Mouse (Mus musculus) forebrain, postnatal 0 days (tissue): ENCODE results near the gene Ccdc106. TPM values are rescaled to one million over a fixed set of nuclear protein-coding genes. Genes with fewer than 3 reads are reported as not detected.

ENCODE experiments used
- ATAC-seq: fragments of 200-750 bp; cut with Nextera tagmentation; 2 replicates; pipeline ENCODE4 v1.8.0; 2017; ENCODE audit warnings: mild to moderate bottlenecking, moderate library complexity
- DNase-seq: peaks from one replicate; pipeline ENCODE4 v3.0.0-alpha.2; 2015
- H3K27ac ChIP-seq: fragments of 300-500 bp; sonication (generic); 2 replicates; pipeline ENCODE4 v1.5.1; 2014; ENCODE audit warnings: low read depth, mild to moderate bottlenecking, antibody characterized with exemption, low read length, moderate library complexity, mixed read lengths
- H3K27me3 ChIP-seq: fragments of 300-500 bp; sonication (generic); 2 replicates; pipeline ENCODE4 v1.6.1; 2014; ENCODE audit warnings: mild to moderate bottlenecking, low read length, mixed read lengths; ENCODE audit not compliant: insufficient read depth
- H3K36me3 ChIP-seq: fragments of 300-500 bp; sonication (generic); 2 replicates; pipeline ENCODE4 v1.6.1; 2014; ENCODE audit warnings: mild to moderate bottlenecking, moderate library complexity; ENCODE audit not compliant: insufficient read depth
- H3K4me1 ChIP-seq: fragments of 300-500 bp; sonication (generic); 2 replicates; pipeline ENCODE4 v1.6.1; 2014; ENCODE audit warnings: antibody characterized with exemption; ENCODE audit not compliant: insufficient read depth
- H3K4me2 ChIP-seq: fragments of 300-500 bp; sonication (generic); 2 replicates; pipeline ENCODE4 v1.6.1; 2014; ENCODE audit warnings: low read depth, mild to moderate bottlenecking, moderate library complexity
- H3K4me3 ChIP-seq: fragments of 300-500 bp; sonication (generic); 2 replicates; pipeline ENCODE4 v1.5.1; 2014; ENCODE audit warnings: low read depth, low read length, mixed read lengths
- H3K9ac ChIP-seq: fragments of 300-500 bp; sonication (generic); 2 replicates; pipeline ENCODE4 v1.6.1; 2014; ENCODE audit warnings: mild to moderate bottlenecking
- H3K9me3 ChIP-seq: fragments of 300-500 bp; sonication (generic); 2 replicates; pipeline ENCODE4 v1.6.1; 2016; ENCODE audit warnings: low read length
- CTCF ChIP-seq: sonication (generic); IDR thresholded peaks from 2 replicates; pipeline ENCODE4 v1.5.1; 2016; ENCODE audit warnings: antibody characterized with exemption, control low read depth, low read depth
- WGBS: fragments of 180-500 bp; shearing (Covaris S2); extraction: QIAGEN DNeasy Blood & Tissue Kit; methylation state at CpG from one replicate; pipeline ENCODE4 v1.1.7; 2014; 5-methylcytosine and 5-hydroxymethylcytosine counted together
- polyA plus RNA-seq: library from polyadenylated mRNA; unstranded; fragments of >200 nt; fragmentation: Nextera tagmentation; extraction: Ambion mirVana; gene quantifications from 2 replicates; pipeline ENCODE4 v1.2.1, GENCODE M21; 2015
- total RNA-seq: library from RNA; depleted of rRNA; stranded (reverse); fragments of >200 nt; gene quantifications from 2 replicates; pipeline ENCODE4 v1.2.3, GENCODE M21; 2014; rRNA removed

Ccdc106 gene
- total and polyA plus RNA-seq, 2 experiments from 2014 or later = 70.7 to 79.8 TPM

DNA sequence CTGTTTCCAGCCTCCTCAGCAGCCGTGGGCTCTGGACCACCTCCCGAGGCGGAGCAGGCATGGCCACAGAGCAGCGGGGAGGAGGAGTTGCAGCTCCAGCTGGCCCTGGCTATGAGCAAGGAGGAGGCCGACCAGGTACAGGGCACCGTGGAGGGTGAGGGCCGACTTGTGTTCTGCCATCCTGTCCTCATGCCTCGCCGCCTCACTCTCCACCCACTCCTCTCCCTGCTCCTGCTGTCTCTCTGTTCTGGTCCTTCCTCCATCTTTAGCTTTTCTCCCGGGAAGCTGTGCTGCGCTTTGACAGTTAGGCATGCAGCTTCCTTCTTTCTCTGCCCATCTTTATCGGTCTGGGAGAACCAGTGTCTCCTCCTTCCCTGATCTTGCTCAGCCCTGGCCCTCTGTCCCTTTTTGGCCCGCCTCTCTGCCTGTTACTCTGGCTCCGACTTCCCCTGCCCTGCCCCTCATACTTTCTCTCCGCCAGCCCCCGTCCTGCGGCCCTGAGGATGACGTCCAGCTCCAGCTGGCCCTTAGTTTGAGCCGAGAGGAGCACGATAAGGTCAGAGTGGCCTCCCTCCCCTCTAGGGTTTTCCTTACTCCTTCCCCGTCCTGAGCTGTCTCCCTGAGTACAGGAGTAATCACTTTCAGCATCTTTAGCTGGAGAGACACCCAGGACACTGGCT is 72.6 kb downstream of the Ccdc106 start:
- no peak overlapping the region for H3K4me2 ChIP-seq
- no peak for ATAC-seq
- H3K27ac ChIP-seq = no peak overlapping the region
- H3K4me1 ChIP-seq = no peaks in the 10 kb centered on the region
- WGBS = 85% methylated on average over 21 of the region's 21 CpGs
- no peak overlapping the region for H3K9ac ChIP-seq
- H3K4me3 ChIP-seq = no peak overlapping the region
- TF ChIP-seq CTCF = no peak
- peaks cover 73% of the 10 kb centered on the region for H3K36me3 ChIP-seq
- no peak for DNase-seq
- no peaks in the 10 kb centered on the region for H3K27me3 ChIP-seq
- no peaks in the 10 kb centered on the region for H3K9me3 ChIP-seq

DNA sequence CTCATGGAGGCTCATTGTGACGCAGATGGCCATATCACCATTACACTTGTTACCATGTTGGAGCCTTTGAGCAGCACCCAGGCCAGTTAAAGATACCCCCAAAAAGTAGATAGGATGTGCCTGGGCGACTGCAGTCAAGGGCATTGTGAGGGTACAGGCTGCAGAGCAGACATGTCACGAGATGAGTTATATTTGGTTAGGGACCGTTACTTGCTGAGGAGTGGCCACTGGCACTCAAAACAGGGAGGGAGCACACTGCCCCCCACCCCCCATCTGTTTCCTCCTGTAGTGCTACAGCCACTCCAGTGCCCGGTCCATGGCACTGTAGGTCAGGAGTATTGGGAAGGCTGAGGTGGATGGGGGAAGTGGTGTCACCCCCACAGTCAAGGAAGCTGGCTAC is 78.4 kb downstream of the Ccdc106 start:
- TF ChIP-seq CTCF = no peak
- no peak overlapping the region for H3K4me3 ChIP-seq
- no peak overlapping the region for H3K9ac ChIP-seq
- H3K27me3 ChIP-seq = no peaks in the 10 kb centered on the region
- no peaks in the 10 kb centered on the region for H3K4me1 ChIP-seq
- no peak overlapping the region for H3K4me2 ChIP-seq
- DNase-seq (no peak), ATAC-seq (no peak)
- no peak overlapping the region for H3K27ac ChIP-seq
- peaks cover 51% of the 10 kb centered on the region for H3K36me3 ChIP-seq
- 95% methylated on average over 5 of the region's 5 CpGs for WGBS
- H3K9me3 ChIP-seq = no peaks in the 10 kb centered on the region

DNA sequence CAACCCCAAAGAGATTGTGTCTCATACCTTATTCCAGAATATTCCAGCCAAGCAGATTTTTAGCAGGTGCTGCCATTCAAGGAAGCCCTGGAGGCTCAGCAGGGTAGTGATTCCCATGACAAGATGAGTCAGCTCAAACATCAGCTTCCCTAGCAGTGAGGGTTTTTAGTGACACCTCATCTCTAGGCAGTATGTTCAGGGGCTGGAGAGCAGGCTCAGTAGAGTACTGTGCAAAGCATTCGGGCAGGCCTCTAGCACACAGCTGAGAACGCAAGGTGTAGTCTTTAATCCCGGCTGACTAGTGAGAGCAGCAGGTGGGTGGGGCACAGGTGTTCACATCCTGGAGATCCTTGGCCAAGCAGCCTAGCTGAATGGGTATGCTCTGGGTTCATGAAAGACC is 79.4 kb downstream of the Ccdc106 start:
- Histone ChIP-seq H3K27me3 (no peaks in the 10 kb centered on the region), H3K4me3 (no peak overlapping the region), H3K4me2 (no peak overlapping the region), H3K27ac (no peak overlapping the region), H3K4me1 (no peaks in the 10 kb centered on the region), H3K36me3 (peaks cover 42% of the 10 kb centered on the region), H3K9me3 (no peaks in the 10 kb centered on the region), H3K9ac (no peak overlapping the region)
- WGBS = 89% methylated on average over 3 of the region's 3 CpGs
- ATAC-seq (peak; percentile 26; the same call in 1 of the 2 replicates), DNase-seq (no peak)
- TF ChIP-seq CTCF = no peak

DNA sequence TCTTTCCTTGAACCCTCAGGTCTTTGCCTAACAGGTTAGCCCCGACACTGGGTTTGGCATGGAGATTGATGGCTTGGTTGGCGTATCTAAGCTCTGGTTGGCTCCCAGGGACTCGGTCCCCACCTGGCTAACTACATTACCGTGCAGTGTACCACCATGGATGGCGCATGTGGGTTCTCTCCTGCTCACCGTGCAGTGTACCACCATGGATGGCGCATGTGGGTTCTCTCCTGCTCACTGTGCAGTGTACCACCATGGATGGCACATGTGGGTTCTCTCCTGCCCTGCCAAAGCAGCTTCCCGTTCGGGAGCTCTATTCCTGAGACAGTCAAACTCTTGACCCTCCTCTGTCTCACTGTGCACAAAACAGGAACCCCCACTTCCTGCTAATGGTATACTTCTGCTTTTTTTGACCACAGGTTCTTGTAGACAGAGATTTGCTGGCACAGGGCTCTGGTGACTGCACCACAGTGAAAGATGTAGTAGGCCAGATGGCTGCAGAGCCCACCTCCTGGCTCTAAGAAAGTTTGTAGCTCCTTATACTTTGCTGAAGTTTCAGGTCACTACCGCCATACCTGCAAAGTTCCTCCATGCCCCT is 80.8 kb downstream of the Ccdc106 start:
- H3K27ac ChIP-seq = no peak overlapping the region
- no peak for ATAC-seq
- no peak overlapping the region for H3K4me3 ChIP-seq
- H3K27me3 ChIP-seq = no peaks in the 10 kb centered on the region
- no peaks in the 10 kb centered on the region for H3K4me1 ChIP-seq
- H3K4me2 ChIP-seq = no peak overlapping the region
- H3K9ac ChIP-seq = no peak overlapping the region
- no peaks in the 10 kb centered on the region for H3K9me3 ChIP-seq
- WGBS = 95% methylated on average over 10 of the region's 10 CpGs
- TF ChIP-seq CTCF = no peak
- DNase-seq = no peak
- H3K36me3 ChIP-seq = peaks cover 29% of the 10 kb centered on the region

DNA sequence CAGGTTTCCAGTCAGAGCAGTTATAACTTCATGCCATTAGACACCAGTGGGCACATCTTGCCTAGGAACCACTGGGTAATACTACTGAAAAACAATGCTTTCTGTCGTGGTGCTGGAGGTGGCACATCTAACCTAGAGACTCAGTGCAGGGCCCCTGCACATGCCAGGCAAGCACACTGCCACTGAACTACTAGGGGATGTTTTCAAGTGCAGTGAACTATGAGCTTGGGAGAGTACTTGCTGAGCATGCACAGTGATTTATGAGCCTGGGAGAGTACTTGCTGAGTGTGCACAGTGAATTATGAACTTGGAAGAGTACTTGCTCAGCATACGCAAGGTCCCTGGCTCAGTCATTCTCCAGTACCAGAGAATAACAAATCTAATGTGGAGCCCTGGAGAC is 82.2 kb downstream of the Ccdc106 start:
- WGBS = 89% methylated on average over 2 of the region's 2 CpGs
- Histone ChIP-seq H3K4me3 (no peak overlapping the region), H3K36me3 (peaks cover 16% of the 10 kb centered on the region), H3K9me3 (no peaks in the 10 kb centered on the region), H3K4me1 (no peaks in the 10 kb centered on the region), H3K4me2 (no peak overlapping the region), H3K27ac (no peak overlapping the region), H3K9ac (no peak overlapping the region), H3K27me3 (no peaks in the 10 kb centered on the region)
- TF ChIP-seq CTCF = no peak
- DNase-seq (no peak), ATAC-seq (no peak)

DNA sequence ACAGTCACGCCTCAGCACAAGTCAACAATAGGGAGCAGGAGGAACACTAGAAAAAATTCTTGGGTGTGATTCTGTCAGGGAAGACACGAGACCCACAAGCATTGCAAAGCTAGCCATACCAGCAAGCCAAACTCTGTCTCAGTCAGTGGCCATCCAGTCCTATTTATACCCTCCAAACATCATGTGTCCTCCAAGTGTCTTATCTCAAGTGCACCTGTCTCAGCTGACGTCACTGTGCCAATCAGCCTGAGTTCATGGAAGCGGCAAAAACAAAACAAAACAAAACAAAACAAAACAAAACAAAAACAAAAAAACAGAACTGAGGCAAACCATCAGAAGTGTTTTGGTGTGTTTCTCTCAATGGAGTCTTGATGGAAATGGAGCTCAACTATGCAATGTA is 87.9 kb downstream of the Ccdc106 start:
- WGBS = 75% methylated on average over 4 of the region's 4 CpGs
- Histone ChIP-seq H3K36me3 (no peaks in the 10 kb centered on the region), H3K9ac (no peak overlapping the region), H3K4me3 (no peak overlapping the region), H3K27me3 (no peaks in the 10 kb centered on the region), H3K4me2 (no peak overlapping the region), H3K9me3 (no peaks in the 10 kb centered on the region), H3K27ac (no peak overlapping the region), H3K4me1 (no peaks in the 10 kb centered on the region)
- ATAC-seq = no peak
- no peak for TF ChIP-seq CTCF
- no peak for DNase-seq

DNA sequence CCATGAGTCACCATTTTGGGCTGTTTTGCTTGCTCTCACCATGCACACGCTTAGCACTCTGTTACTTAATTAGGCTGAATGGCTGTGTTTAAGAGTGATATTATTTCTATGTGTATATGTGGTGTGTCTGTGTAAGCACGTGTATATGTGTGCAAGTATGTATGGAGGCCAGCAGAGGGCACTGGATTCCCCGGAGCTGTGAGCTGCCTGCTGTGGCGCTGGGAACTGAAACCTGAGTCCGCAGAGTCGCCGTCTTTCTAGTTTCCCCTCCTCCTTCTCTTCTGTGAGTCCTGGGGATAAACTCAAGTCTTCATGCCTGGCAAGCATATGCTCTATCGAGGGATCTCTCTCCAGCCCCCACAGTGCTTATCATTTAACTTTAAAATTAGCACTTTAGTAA is 88.9 kb downstream of the Ccdc106 start:
- no peak overlapping the region for H3K9ac ChIP-seq
- H3K27ac ChIP-seq = no peak overlapping the region
- no peaks in the 10 kb centered on the region for H3K36me3 ChIP-seq
- no peak for DNase-seq
- no peak overlapping the region for H3K4me3 ChIP-seq
- H3K4me1 ChIP-seq = no peaks in the 10 kb centered on the region
- no peak for ATAC-seq
- H3K27me3 ChIP-seq = no peaks in the 10 kb centered on the region
- H3K9me3 ChIP-seq = no peaks in the 10 kb centered on the region
- no peak overlapping the region for H3K4me2 ChIP-seq
- WGBS = 87% methylated on average over 8 of the region's 8 CpGs
- no peak for TF ChIP-seq CTCF

Other genes with a start within 250 kb of the Ccdc106 start
- gene Fam71e2, start 249.3 kb upstream of the Ccdc106 start, total RNA-seq = not detected in 2 replicates
- gene Fam71e2, start 249.3 kb upstream of the Ccdc106 start, polyA plus RNA-seq = not detected in 2 replicates
- 1.2 and 2.6 TPM in 2 replicates for gene Il11, start 237.7 kb upstream of the Ccdc106 start, total RNA-seq
- 1.2 and 2.1 TPM in 2 replicates for gene Il11, start 237.7 kb upstream of the Ccdc106 start, polyA plus RNA-seq
- gene Tmem190, start 237.6 kb upstream of the Ccdc106 start, total RNA-seq = not detected in 2 replicates
- gene Tmem190, start 237.6 kb upstream of the Ccdc106 start, polyA plus RNA-seq = not detected in 2 replicates
- gene Tmem238, start 230.9 kb upstream of the Ccdc106 start, total RNA-seq = 7.3 and 10.1 TPM in 2 replicates
- gene Tmem238, start 230.9 kb upstream of the Ccdc106 start, polyA plus RNA-seq = 13.3 and 15.0 TPM in 2 replicates
- gene Rpl28, start 227.7 kb upstream of the Ccdc106 start, total RNA-seq = 161 and 191 TPM in 2 replicates
- gene Rpl28, start 227.7 kb upstream of the Ccdc106 start, polyA plus RNA-seq = 313 and 332 TPM in 2 replicates
- gene Ube2s, start 208.0 kb upstream of the Ccdc106 start, total RNA-seq = 300 and 347 TPM in 2 replicates
- 232 and 259 TPM in 2 replicates for gene Ube2s, start 208.0 kb upstream of the Ccdc106 start, polyA plus RNA-seq
- 52.4 and 66.6 TPM in 2 replicates for gene Shisa7, start 175.9 kb upstream of the Ccdc106 start, total RNA-seq
- gene Shisa7, start 175.9 kb upstream of the Ccdc106 start, polyA plus RNA-seq = 6.8 and 9.4 TPM in 2 replicates
- 2.5 and 6.6 TPM in 2 replicates for gene Isoc2b, start 150.3 kb upstream of the Ccdc106 start, total RNA-seq
- 3.5 and 3.7 TPM in 2 replicates for gene Isoc2b, start 150.3 kb upstream of the Ccdc106 start, polyA plus RNA-seq
- 4.8 and 4.9 TPM in 2 replicates for gene Isoc2a, start 143.4 kb upstream of the Ccdc106 start, total RNA-seq
- 0.26 and 0.39 TPM in 2 replicates for gene Isoc2a, start 143.4 kb upstream of the Ccdc106 start, polyA plus RNA-seq
- 0.48 and 0.85 TPM in 2 replicates for gene Gm36210, start 114.0 kb upstream of the Ccdc106 start, total RNA-seq
- 0.29 and 0.47 TPM in 2 replicates for gene Gm36210, start 114.0 kb upstream of the Ccdc106 start, polyA plus RNA-seq
- 5.4 and 9.2 TPM in 2 replicates for gene Zfp628, start 105.3 kb upstream of the Ccdc106 start, total RNA-seq
- 5.8 and 6.0 TPM in 2 replicates for gene Zfp628, start 105.3 kb upstream of the Ccdc106 start, polyA plus RNA-seq
- 45.5 and 69.9 TPM in 2 replicates for gene Nat14, start 98.5 kb upstream of the Ccdc106 start, total RNA-seq
- 20.5 and 54.3 TPM in 2 replicates for gene Nat14, start 98.5 kb upstream of the Ccdc106 start, polyA plus RNA-seq
- 0.54 and 1.7 TPM in 2 replicates for gene Ssc5d, start 94.8 kb upstream of the Ccdc106 start, total RNA-seq
- 0.51 and 0.63 TPM in 2 replicates for gene Ssc5d, start 94.8 kb upstream of the Ccdc106 start, polyA plus RNA-seq
- gene Sbk2, start 56.1 kb upstream of the Ccdc106 start, total RNA-seq = not detected in 2 replicates
- not detected in 2 replicates for gene Sbk2, start 56.1 kb upstream of the Ccdc106 start, polyA plus RNA-seq
- 0.23 and 0.76 TPM in 2 replicates for gene Sbk3, start 49.4 kb upstream of the Ccdc106 start, total RNA-seq
- gene Sbk3, start 49.4 kb upstream of the Ccdc106 start, polyA plus RNA-seq = 0.39 and 0.76 TPM in 2 replicates
- gene Zfp579, start 24.4 kb upstream of the Ccdc106 start, total RNA-seq = 34.6 and 34.7 TPM in 2 replicates
- 36.7 and 42.6 TPM in 2 replicates for gene Zfp579, start 24.4 kb upstream of the Ccdc106 start, polyA plus RNA-seq
- 4.6 and 6.4 TPM in 2 replicates for gene Zfp524, start 6.1 kb upstream of the Ccdc106 start, total RNA-seq
- 5.0 and 5.3 TPM in 2 replicates for gene Zfp524, start 6.1 kb upstream of the Ccdc106 start, polyA plus RNA-seq
- 30.0 and 33.9 TPM in 2 replicates for gene Fiz1, start 5.9 kb upstream of the Ccdc106 start, total RNA-seq
- gene Fiz1, start 5.9 kb upstream of the Ccdc106 start, polyA plus RNA-seq = 26.9 and 28.6 TPM in 2 replicates
- gene Gm44973, start 5.1 kb upstream of the Ccdc106 start, total RNA-seq = not detected in 2 replicates
- gene Gm44973, start 5.1 kb upstream of the Ccdc106 start, polyA plus RNA-seq = 3.1 TPM in 2 replicates
- gene Zfp865, start 177 bp upstream of the Ccdc106 start, total RNA-seq = 27.3 and 33.3 TPM in 2 replicates
- gene Zfp865, start 177 bp upstream of the Ccdc106 start, polyA plus RNA-seq = 5.6 and 5.8 TPM in 2 replicates
- 0.24 TPM in 1 of 2 replicates, not detected in the other for gene 4632433K11Rik, start 13.6 kb downstream of the Ccdc106 start, total RNA-seq
- not detected in 2 replicates for gene 4632433K11Rik, start 13.6 kb downstream of the Ccdc106 start, polyA plus RNA-seq
- 5.2 and 5.6 TPM in 2 replicates for gene Zfp784, start 17.9 kb downstream of the Ccdc106 start, total RNA-seq
- gene Zfp784, start 17.9 kb downstream of the Ccdc106 start, polyA plus RNA-seq = 4.1 and 5.0 TPM in 2 replicates
- 26.2 and 42.1 TPM in 2 replicates for gene Zfp580, start 31.0 kb downstream of the Ccdc106 start, total RNA-seq
- gene Zfp580, start 31.0 kb downstream of the Ccdc106 start, polyA plus RNA-seq = 132 and 135 TPM in 2 replicates
- gene U2af2, start 41.6 kb downstream of the Ccdc106 start, total RNA-seq = 179 and 184 TPM in 2 replicates
- gene U2af2, start 41.6 kb downstream of the Ccdc106 start, polyA plus RNA-seq = 92.7 and 101 TPM in 2 replicates
- gene Epn1, start 59.7 kb downstream of the Ccdc106 start, total RNA-seq = 341 and 347 TPM in 2 replicates
- 126 and 127 TPM in 2 replicates for gene Epn1, start 59.7 kb downstream of the Ccdc106 start, polyA plus RNA-seq
- gene Rfpl4, start 96.4 kb downstream of the Ccdc106 start, total RNA-seq = not detected in 2 replicates
- not detected in 2 replicates for gene Rfpl4, start 96.4 kb downstream of the Ccdc106 start, polyA plus RNA-seq
- 0.15 and 0.24 TPM in 2 replicates for gene Rasl2-9, start 105.4 kb downstream of the Ccdc106 start, total RNA-seq
- gene Rasl2-9, start 105.4 kb downstream of the Ccdc106 start, polyA plus RNA-seq = 0.47 and 0.65 TPM in 2 replicates
- 0.08 TPM in 1 of 2 replicates, not detected in the other for gene Vmn1r55, start 129.1 kb downstream of the Ccdc106 start, total RNA-seq
- gene Vmn1r55, start 129.1 kb downstream of the Ccdc106 start, polyA plus RNA-seq = not detected in 2 replicates
- not detected in 2 replicates for gene Vmn1r56, start 176.2 kb downstream of the Ccdc106 start, total RNA-seq
- not detected in 2 replicates for gene Vmn1r56, start 176.2 kb downstream of the Ccdc106 start, polyA plus RNA-seq
- gene Vmn1r57, start 197.9 kb downstream of the Ccdc106 start, total RNA-seq = not detected in 2 replicates
- gene Vmn1r57, start 197.9 kb downstream of the Ccdc106 start, polyA plus RNA-seq = not detected in 2 replicates